In the genomic region with DNA sequence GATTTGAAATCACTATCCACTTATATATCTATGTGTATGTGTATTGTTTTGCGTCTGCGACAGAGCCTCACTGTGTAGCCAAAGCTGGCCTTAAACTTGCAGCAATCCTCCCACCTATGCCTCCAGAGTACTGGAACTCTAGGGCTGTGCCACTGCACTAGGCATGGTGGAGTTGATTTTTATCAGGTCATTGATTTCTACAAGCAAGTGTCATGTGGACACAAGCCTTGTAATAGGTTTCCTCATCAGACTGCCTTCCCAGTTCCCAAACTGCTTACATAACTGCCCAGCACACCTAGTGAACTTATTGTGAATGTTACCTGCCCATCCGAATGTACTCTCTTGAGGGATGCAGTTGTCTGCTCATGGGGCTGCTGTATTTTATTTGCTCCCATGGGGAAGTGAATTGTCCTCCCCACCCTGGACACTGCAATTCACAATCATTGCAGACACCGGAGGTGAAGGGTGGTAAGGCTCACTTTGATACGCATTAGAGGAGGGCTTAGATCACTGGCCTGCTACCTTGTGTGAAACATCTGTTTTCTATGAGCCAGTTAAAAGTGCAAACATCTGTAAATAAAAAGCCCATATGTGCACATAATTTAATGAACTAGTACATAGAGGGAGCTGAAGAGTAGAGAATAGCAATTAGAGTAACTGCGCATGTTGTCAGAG, we compare ENCODE assay signal across 14 mouse cellular contexts.
"Had no signal": no experiment of that assay in that cellular context is flagged by ENCODE, and none has a peak within 500 bp of the region (broad histone marks: within the 10 kb centered on the region; RNA-seq: fewer than 3 reads in every experiment).

No protein-coding gene starts in this region.

- H3K4me1 ChIP-seq: intestine, embryonic 15.5 days had no signal

- H3K4me2 ChIP-seq: intestine, embryonic 15.5 days; lung, embryonic 14.5 days; neural tube, embryonic 15.5 days had no signal

- ATAC-seq: intestine, embryonic 15.5 days had no signal

- H3K36me3 ChIP-seq: intestine, embryonic 15.5 days; midbrain, embryonic 10.5 days; neural tube, embryonic 15.5 days had no signal

- H3K9me3 ChIP-seq: intestine, embryonic 15.5 days; midbrain, embryonic 10.5 days; neural tube, embryonic 15.5 days had no signal

- H3K27me3 ChIP-seq: intestine, embryonic 15.5 days; neural tube, embryonic 15.5 days had no signal

- H3K9ac ChIP-seq: intestine, embryonic 15.5 days; liver, embryonic 14.5 days; lung, embryonic 14.5 days; neural tube, embryonic 15.5 days had no signal

- DNase-seq: kidney, adult 18-20 months; kidney, postnatal 10 days; left cerebral cortex, postnatal 4 days; lung, embryonic 14.5 days; lung, postnatal 10 days; lung, postnatal 4 days; midbrain, embryonic 14.5 days; right cerebral cortex, adult 18-20 months; right cerebral cortex, postnatal 25 days; thymus, postnatal 36 days had no signal

- H3K4me3 ChIP-seq: intestine, embryonic 15.5 days; midbrain, embryonic 10.5 days; neural tube, embryonic 15.5 days had no signal

- H3K27ac ChIP-seq: intestine, embryonic 15.5 days; liver, embryonic 14.5 days; midbrain, embryonic 10.5 days; neural tube, embryonic 15.5 days had no signal
